Mouse (Mus musculus): ENCODE results near the gene Hdac8. TPM values are rescaled to one million over a fixed set of nuclear protein-coding genes. Genes with fewer than 3 reads are reported as not detected.

Gene Hdac8
- polyA plus RNA-seq, 1 experiment from 2014 or later, result 2.5 TPM

- Histone ChIP-seq H3K9ac (ENCODE audit: low read length) (peak overlapping the region; percentile 47), H3K4me1 (ENCODE audit: control insufficient read depth, insufficient read depth, low read length) (no peaks in the 10 kb centered on the region), H3K27me3 (ENCODE audit: control insufficient read depth, insufficient read depth, low read length) (peaks cover 30% of the 10 kb centered on the region), H3K9me3 (ENCODE audit: control insufficient read depth, low read length) (no peaks in the 10 kb centered on the region), H3K4me2 (peak overlapping the region; percentile 76), H3K4me3 (ENCODE audit: low read depth, low read length) (peak overlapping the region; percentile 42), H3K36me3 (ENCODE audit: control insufficient read depth, insufficient read depth, low read length) (no peaks in the 10 kb centered on the region), H3K27ac (ENCODE audit: low read depth, low read length) (no peak overlapping the region; the same call in 1 of the 2 replicates)
- DNase-seq (ENCODE audit: low spot score, missing footprints) (peak; percentile 88), ATAC-seq (ENCODE audit: low FRiP score) (peak; percentile 75)
- WGBS, result 20% methylated on average over 37 of the region's 80 CpGs
These were observed 253.8 kb downstream of the Hdac8 start for GRCm38 (mm10) chrX:102251221-102251936.

GRCm38 (mm10) chrX:102250891-102251170, 254.3 kb downstream of the Hdac8 start:
- ATAC-seq (ENCODE audit: low FRiP score), result no peak
- Histone ChIP-seq H3K36me3 (ENCODE audit: control insufficient read depth, insufficient read depth, low read length) (no peaks in the 10 kb centered on the region), H3K27ac (ENCODE audit: low read depth, low read length) (no peak overlapping the region), H3K4me3 (ENCODE audit: low read depth, low read length) (peak overlapping the region; percentile 42), H3K4me1 (ENCODE audit: control insufficient read depth, insufficient read depth, low read length) (no peaks in the 10 kb centered on the region), H3K27me3 (ENCODE audit: control insufficient read depth, insufficient read depth, low read length) (peaks cover 30% of the 10 kb centered on the region), H3K9ac (ENCODE audit: low read length) (peak overlapping the region; percentile 33; the same call in 1 of the 2 replicates), H3K4me2 (peak overlapping the region; percentile 76), H3K9me3 (ENCODE audit: control insufficient read depth, low read length) (no peaks in the 10 kb centered on the region)
- DNase-seq (ENCODE audit: low spot score, missing footprints), result no peak
- WGBS, result 12% methylated on average over 24 of the region's 24 CpGs

- Histone ChIP-seq H3K9ac (ENCODE audit: low read length) (peak overlapping the region; percentile 33; the same call in 1 of the 2 replicates), H3K4me2 (peak overlapping the region; percentile 76), H3K4me3 (ENCODE audit: low read depth, low read length) (peak overlapping the region; percentile 42), H3K9me3 (ENCODE audit: control insufficient read depth, low read length) (no peaks in the 10 kb centered on the region), H3K4me1 (ENCODE audit: control insufficient read depth, insufficient read depth, low read length) (no peaks in the 10 kb centered on the region), H3K27me3 (ENCODE audit: control insufficient read depth, insufficient read depth, low read length) (peaks cover 30% of the 10 kb centered on the region), H3K36me3 (ENCODE audit: control insufficient read depth, insufficient read depth, low read length) (no peaks in the 10 kb centered on the region), H3K27ac (ENCODE audit: low read depth, low read length) (no peak overlapping the region)
- DNase-seq (ENCODE audit: low spot score, missing footprints) (peak; percentile 90), ATAC-seq (ENCODE audit: low FRiP score) (no peak)
- WGBS, result 10% methylated on average over 48 of the region's 68 CpGs
These were observed 254.8 kb downstream of the Hdac8 start for GRCm38 (mm10) chrX:102250150-102250890.

- Histone ChIP-seq H3K36me3 (ENCODE audit: control insufficient read depth, insufficient read depth, low read length) (no peaks in the 10 kb centered on the region), H3K9me3 (ENCODE audit: control insufficient read depth, low read length) (no peaks in the 10 kb centered on the region), H3K27ac (ENCODE audit: low read depth, low read length) (no peak overlapping the region), H3K27me3 (ENCODE audit: control insufficient read depth, insufficient read depth, low read length) (peaks cover 8% of the 10 kb centered on the region), H3K4me1 (ENCODE audit: control insufficient read depth, insufficient read depth, low read length) (no peaks in the 10 kb centered on the region), H3K4me2 (no peak overlapping the region), H3K4me3 (ENCODE audit: low read depth, low read length) (no peak overlapping the region), H3K9ac (ENCODE audit: low read length) (no peak overlapping the region)
- ATAC-seq (ENCODE audit: low FRiP score) (no peak), DNase-seq (ENCODE audit: low spot score, missing footprints) (no peak)
- WGBS, result 74% methylated on average over 2 of the region's 2 CpGs
These were observed 260.8 kb downstream of the Hdac8 start for GRCm38 (mm10) chrX:102244334-102244733.

Small RNA genes lying within 50 kb of the gene (microRNA-seq; reads per million reads assigned to microRNA genes)
- not detected for gene Gm26318

Other genes starting within 250 kb of the Hdac8 start
- gene Phka1, start 138.9 kb upstream of the Hdac8 start, polyA plus RNA-seq (2014; fragmentation: Nextera tagmentation; extraction: Ambion mirVana), result 5.8 and 6.7 TPM in 2 replicates
- not detected in 2 replicates for gene Gm3880, start 181.6 kb upstream of the Hdac8 start, polyA plus RNA-seq (2014; fragmentation: Nextera tagmentation; extraction: Ambion mirVana)
- gene Gm9112, start 202.3 kb upstream of the Hdac8 start, polyA plus RNA-seq (2014; fragmentation: Nextera tagmentation; extraction: Ambion mirVana), result not detected in 2 replicates
- not detected in 2 replicates for gene Dmrtc1b, start 202.5 kb upstream of the Hdac8 start, polyA plus RNA-seq (2014; fragmentation: Nextera tagmentation; extraction: Ambion mirVana)

All from midbrain, embryonic 11.5 days (tissue).